Mouse (Mus musculus) stomach, postnatal 0 days (tissue): ENCODE data around the gene Cfap46.

Experiments used
- CTCF ChIP-seq: IDR thresholded peaks from 2 replicates; pipeline ENCODE4 v1.5.1; 2016; ENCODE audit warnings: antibody characterized with exemption, low read depth, mild to moderate bottlenecking, moderate library complexity
- EP300 ChIP-seq: optimal IDR thresholded peaks from 2 replicates; pipeline ENCODE3; 2016; ENCODE audit warnings: antibody characterized with exemption

- TF ChIP-seq EP300 (no peak), CTCF (no peak)
These were observed 9.2 kb upstream of the Cfap46 start for GRCm38 (mm10) chr7:139692641-139693294.
